Mouse (Mus musculus): ENCODE measurements around the gene Fbxo28. TPM values are rescaled to one million over a fixed set of nuclear protein-coding genes. Genes with fewer than 3 reads are reported as not detected.

Gene Fbxo28
- polyA plus RNA-seq, 1 experiment from 2014 or later, result 14.6 TPM

GRCm38 (mm10) chr1:182289781-182290180 lies 51.6 kb downstream of the Fbxo28 start:
- Histone ChIP-seq H3K79me2 (ENCODE audit: inconsistent target) (no peaks in the 10 kb centered on the region), H3K36me3 (ENCODE audit: inconsistent target) (no peaks in the 10 kb centered on the region), H3K4me3 (ENCODE audit: inconsistent target) (no peak overlapping the region), H3K27ac (no peak overlapping the region)
- 100% methylated on average over 2 of the region's 2 CpGs for WGBS (ENCODE audit: missing documents)

- Histone ChIP-seq H3K27ac (no peak overlapping the region), H3K4me3 (ENCODE audit: inconsistent target) (no peak overlapping the region), H3K36me3 (ENCODE audit: inconsistent target) (no peaks in the 10 kb centered on the region), H3K79me2 (ENCODE audit: inconsistent target) (no peaks in the 10 kb centered on the region)
- WGBS (ENCODE audit: missing documents), result 66% methylated on average over 2 of the region's 2 CpGs
These were observed 52.8 kb downstream of the Fbxo28 start for GRCm38 (mm10) chr1:182288601-182289000.

DNA sequence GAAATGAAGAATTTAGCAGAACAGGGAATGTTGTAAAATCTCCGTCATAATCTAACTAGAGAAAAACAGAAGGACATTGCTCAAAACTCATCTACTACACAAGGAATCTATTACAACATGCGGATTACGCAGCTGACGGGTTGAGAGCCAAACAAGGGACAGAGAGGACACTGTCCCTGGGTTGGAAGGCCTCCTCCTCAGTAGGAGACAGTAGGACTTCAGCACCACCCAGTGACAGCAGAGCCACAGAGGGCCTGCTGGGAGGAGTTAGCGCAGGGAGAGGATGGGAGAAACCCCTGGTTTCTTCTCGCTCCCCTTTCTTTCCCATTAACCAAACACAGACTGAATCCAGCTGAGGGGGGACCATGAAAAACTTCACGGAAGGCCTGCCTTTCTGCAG lies 53.6 kb downstream of the Fbxo28 start:
- H3K27ac ChIP-seq, result no peak overlapping the region
- WGBS (ENCODE audit: missing documents), result 90% methylated on average over 7 of the region's 7 CpGs
- H3K36me3 ChIP-seq (ENCODE audit: inconsistent target), result no peaks in the 10 kb centered on the region
- H3K79me2 ChIP-seq (ENCODE audit: inconsistent target), result no peaks in the 10 kb centered on the region
- no peak overlapping the region for H3K4me3 ChIP-seq (ENCODE audit: inconsistent target)

GRCm38 (mm10) chr1:182284795-182285194 lies 56.6 kb downstream of the Fbxo28 start:
- H3K27ac ChIP-seq, result no peak overlapping the region

DNA sequence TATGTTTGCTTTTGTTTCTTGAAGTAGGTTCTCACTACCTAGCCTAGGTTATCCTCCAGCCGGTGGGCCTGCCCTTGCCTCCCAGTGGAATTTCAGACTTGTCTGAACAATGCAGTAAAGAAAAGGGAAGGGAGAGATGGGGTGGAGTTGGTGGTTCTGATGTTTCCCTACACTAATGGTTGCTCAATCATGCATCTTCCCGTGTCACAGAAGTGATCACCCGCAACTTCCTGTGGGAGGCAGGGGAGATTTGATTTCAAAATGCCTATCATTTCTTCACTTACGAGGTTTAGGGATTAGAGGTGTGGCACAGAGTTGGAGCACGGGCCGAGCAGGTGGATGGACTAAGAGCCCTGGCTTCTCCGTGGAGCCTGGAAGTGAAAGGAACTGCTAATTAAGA lies 58.2 kb downstream of the Fbxo28 start:
- Histone ChIP-seq H3K36me3 (ENCODE audit: inconsistent target) (peaks cover 13% of the 10 kb centered on the region), H3K79me2 (ENCODE audit: inconsistent target) (peaks cover 39% of the 10 kb centered on the region), H3K4me3 (ENCODE audit: inconsistent target) (peak overlapping the region; percentile 9; the same call in 1 of the 2 replicates), H3K27ac (peak overlapping the region; percentile 78)
- WGBS (ENCODE audit: missing documents), result 8% methylated on average over 7 of the region's 7 CpGs

More at GRCm38 (mm10) chr1:182284795-182285194, 56.6 kb downstream of the Fbxo28 start:
- H3K4me3 ChIP-seq (ENCODE audit: inconsistent target), result no peak overlapping the region
- WGBS (ENCODE audit: missing documents), result 95% methylated on average over 2 of the region's 2 CpGs
- H3K79me2 ChIP-seq (ENCODE audit: inconsistent target), result peaks cover 23% of the 10 kb centered on the region
- no peaks in the 10 kb centered on the region for H3K36me3 ChIP-seq (ENCODE audit: inconsistent target)

GRCm38 (mm10) chr1:182282091-182283075 lies 59.0 kb downstream of the Fbxo28 start, which contains the start of gene Degs1:
TSS of gene Degs1 (minus strand) at chr1:182282804.
- peaks cover 22% of the 10 kb centered on the region for H3K36me3 ChIP-seq (ENCODE audit: inconsistent target)
- H3K4me3 ChIP-seq (ENCODE audit: inconsistent target), result peak within 1 kb of the TSS; percentile 81
- under 1% methylated on average over 91 of the region's 94 CpGs for WGBS (ENCODE audit: missing documents)
- H3K79me2 ChIP-seq (ENCODE audit: inconsistent target), result peaks cover 47% of the 10 kb centered on the region
- H3K27ac ChIP-seq, result peak within 1 kb of the TSS; percentile 78

GRCm38 (mm10) chr1:182281251-182281711 lies 60.1 kb downstream of the Fbxo28 start:
- WGBS (ENCODE audit: missing documents), result 5% methylated on average over 9 of the region's 9 CpGs
- Histone ChIP-seq H3K36me3 (ENCODE audit: inconsistent target) (peaks cover 33% of the 10 kb centered on the region), H3K4me3 (ENCODE audit: inconsistent target) (peak overlapping the region; percentile 81), H3K27ac (peak overlapping the region; percentile 78), H3K79me2 (ENCODE audit: inconsistent target) (peaks cover 53% of the 10 kb centered on the region)

DNA sequence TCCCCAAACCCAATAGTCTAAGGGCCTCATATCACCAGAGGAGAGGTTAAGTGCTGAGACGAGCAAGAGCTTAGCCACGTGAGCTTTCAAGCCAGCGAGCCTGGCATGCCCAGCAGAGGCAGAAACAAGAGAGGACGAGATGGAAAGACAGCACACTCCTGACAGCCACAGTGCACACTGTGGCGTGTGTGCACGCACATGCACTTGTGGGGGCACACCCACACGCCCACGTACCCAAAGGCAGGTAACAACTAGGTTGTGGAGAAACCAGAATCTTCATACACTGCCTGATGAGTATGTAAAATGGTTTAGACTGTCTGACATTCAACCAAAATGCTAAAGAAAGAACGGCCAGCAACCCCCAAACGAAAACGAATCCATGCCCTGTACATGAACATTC lies 60.9 kb downstream of the Fbxo28 start:
- H3K4me3 ChIP-seq (ENCODE audit: inconsistent target), result peak overlapping the region; percentile 81; the same call in 1 of the 2 replicates
- H3K79me2 ChIP-seq (ENCODE audit: inconsistent target), result peaks cover 53% of the 10 kb centered on the region
- peaks cover 40% of the 10 kb centered on the region for H3K36me3 ChIP-seq (ENCODE audit: inconsistent target)
- no peak overlapping the region for H3K27ac ChIP-seq
- 87% methylated on average over 11 of the region's 11 CpGs for WGBS (ENCODE audit: missing documents)

DNA sequence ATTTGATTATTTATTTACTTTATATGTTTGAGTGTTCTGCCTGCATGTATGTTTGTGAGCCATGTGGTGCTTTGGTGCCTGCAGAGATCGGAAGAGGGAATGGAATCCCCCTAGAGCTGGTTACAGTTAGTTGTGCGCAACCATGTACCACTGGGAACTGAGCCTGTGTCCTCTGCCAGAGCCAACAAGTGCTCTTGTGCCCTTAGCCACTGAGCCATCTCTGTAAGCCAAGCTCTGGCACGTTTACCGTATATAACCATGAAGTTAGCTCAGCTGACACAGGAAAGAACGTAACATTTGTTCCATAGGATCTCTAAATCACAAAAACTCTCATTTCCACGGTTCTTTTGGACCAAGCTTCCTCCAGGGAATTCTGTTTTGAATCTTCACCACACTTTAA lies 61.4 kb downstream of the Fbxo28 start:
- no peak overlapping the region for H3K4me3 ChIP-seq (ENCODE audit: inconsistent target)

GRCm38 (mm10) chr1:182279436-182279835 lies 62.0 kb downstream of the Fbxo28 start:
- 95% methylated on average over 3 of the region's 4 CpGs for WGBS (ENCODE audit: missing documents)
- Histone ChIP-seq H3K36me3 (ENCODE audit: inconsistent target) (peaks cover 48% of the 10 kb centered on the region), H3K27ac (no peak overlapping the region)

More for the DNA sequence above, 61.4 kb downstream of the Fbxo28 start:
- 95% methylated on average over 6 of the region's 6 CpGs for WGBS (ENCODE audit: missing documents)
- no peak overlapping the region for H3K27ac ChIP-seq
- H3K36me3 ChIP-seq (ENCODE audit: inconsistent target), result peaks cover 45% of the 10 kb centered on the region
- H3K79me2 ChIP-seq (ENCODE audit: inconsistent target), result peaks cover 53% of the 10 kb centered on the region

DNA sequence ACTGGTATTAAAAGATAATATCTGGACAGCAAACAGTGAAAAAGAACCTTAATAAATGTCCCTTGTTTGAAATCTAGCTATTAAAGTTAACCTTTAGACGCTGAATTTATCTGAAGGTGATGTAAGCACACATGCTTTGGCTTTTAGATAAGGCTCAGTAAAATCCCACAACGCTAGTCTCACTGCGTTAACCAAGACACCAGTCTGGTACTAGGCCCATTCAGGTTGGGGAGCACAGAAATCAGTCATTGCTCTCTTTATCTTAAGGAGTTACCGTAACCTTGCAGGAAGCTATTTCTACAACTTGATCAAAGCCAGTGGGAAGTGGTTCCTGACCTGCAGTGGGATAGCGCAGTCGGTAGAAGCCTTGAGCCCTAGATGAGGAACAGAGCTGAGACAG lies 66.3 kb downstream of the Fbxo28 start:
- no peak overlapping the region for H3K27ac ChIP-seq
- H3K36me3 ChIP-seq (ENCODE audit: inconsistent target), result peaks cover 48% of the 10 kb centered on the region
- H3K79me2 ChIP-seq (ENCODE audit: inconsistent target), result peaks cover 33% of the 10 kb centered on the region
- 97% methylated on average over 6 of the region's 6 CpGs for WGBS (ENCODE audit: missing documents)
- no peak overlapping the region for H3K4me3 ChIP-seq (ENCODE audit: inconsistent target)

More at GRCm38 (mm10) chr1:182279436-182279835, 62.0 kb downstream of the Fbxo28 start:
- no peak overlapping the region for H3K4me3 ChIP-seq (ENCODE audit: inconsistent target)
- H3K79me2 ChIP-seq (ENCODE audit: inconsistent target), result peaks cover 53% of the 10 kb centered on the region

DNA sequence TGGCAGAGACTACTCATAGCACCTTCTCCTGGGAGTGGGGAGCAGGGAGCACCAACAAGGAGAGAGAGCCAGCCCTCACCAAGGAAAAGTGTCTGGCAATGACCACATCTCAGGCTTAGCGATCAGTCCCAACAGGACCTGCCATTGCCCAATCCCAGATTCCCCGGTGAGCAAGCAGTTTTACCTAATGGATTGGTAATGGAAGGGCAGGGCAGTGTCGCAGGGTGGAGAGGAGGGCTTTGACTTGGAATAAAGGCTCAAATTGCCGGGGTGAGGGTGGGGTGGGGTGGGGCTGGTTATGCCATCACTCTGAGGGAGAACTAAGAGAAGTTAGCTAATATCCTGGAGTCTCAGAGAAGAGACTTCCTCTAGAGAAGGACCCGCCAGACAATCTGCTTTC lies 69.8 kb downstream of the Fbxo28 start:
- H3K27ac ChIP-seq, result no peak overlapping the region

DNA sequence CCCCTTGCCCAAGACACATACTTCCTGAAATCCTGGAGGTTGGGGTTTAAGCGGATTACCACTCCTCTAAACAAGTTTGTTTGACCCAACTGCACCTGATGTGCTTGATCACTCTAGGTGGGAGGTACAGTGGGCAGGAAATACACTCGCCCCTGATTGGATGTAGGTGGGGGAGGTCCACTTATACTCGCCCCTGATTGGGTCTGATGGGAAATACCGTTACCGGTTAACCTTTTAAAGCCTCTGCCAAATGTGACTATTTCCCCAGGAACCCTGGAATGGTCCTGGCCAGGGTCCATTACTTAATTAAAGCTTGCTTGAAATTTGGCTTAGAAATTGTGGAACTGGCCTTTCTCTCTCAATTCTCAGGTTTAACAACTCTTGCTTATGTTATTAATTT lies 70.3 kb downstream of the Fbxo28 start:
- Histone ChIP-seq H3K79me2 (ENCODE audit: inconsistent target) (no peaks in the 10 kb centered on the region), H3K27ac (no peak overlapping the region), H3K36me3 (ENCODE audit: inconsistent target) (peaks cover 14% of the 10 kb centered on the region), H3K4me3 (ENCODE audit: inconsistent target) (no peak overlapping the region)
- WGBS (ENCODE audit: missing documents), result 90% methylated on average over 5 of the region's 5 CpGs

More for the DNA sequence above, 69.8 kb downstream of the Fbxo28 start:
- Histone ChIP-seq H3K4me3 (ENCODE audit: inconsistent target) (no peak overlapping the region), H3K79me2 (ENCODE audit: inconsistent target) (no peaks in the 10 kb centered on the region), H3K36me3 (ENCODE audit: inconsistent target) (peaks cover 19% of the 10 kb centered on the region)
- 77% methylated on average over 4 of the region's 5 CpGs for WGBS (ENCODE audit: missing documents)

DNA sequence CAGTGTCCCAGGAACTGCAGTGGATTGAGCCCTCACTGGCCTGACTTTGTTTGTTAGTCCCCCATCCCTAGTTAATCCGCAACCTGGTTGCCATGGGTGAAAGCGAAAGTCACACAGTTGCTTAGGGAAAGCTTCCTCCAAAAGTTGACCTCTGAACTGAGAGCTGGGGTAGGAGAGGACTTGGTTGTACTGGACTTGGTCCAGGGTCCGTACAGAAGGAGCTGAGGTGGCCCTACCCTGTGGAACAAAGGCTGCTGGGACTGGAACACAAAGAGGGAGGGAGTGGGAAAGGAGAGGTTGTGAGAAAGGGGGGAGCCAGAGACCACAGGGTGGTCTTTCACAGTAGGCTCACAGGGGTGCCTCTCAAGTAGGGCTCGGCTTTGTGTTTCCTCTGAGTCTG lies 73.1 kb downstream of the Fbxo28 start:
- no peaks in the 10 kb centered on the region for H3K79me2 ChIP-seq (ENCODE audit: inconsistent target)
- 100% methylated on average over 4 of the region's 4 CpGs for WGBS (ENCODE audit: missing documents)
- H3K4me3 ChIP-seq (ENCODE audit: inconsistent target), result no peak overlapping the region
- H3K36me3 ChIP-seq (ENCODE audit: inconsistent target), result no peaks in the 10 kb centered on the region; the same call in 1 of the 2 replicates
- no peak overlapping the region for H3K27ac ChIP-seq

DNA sequence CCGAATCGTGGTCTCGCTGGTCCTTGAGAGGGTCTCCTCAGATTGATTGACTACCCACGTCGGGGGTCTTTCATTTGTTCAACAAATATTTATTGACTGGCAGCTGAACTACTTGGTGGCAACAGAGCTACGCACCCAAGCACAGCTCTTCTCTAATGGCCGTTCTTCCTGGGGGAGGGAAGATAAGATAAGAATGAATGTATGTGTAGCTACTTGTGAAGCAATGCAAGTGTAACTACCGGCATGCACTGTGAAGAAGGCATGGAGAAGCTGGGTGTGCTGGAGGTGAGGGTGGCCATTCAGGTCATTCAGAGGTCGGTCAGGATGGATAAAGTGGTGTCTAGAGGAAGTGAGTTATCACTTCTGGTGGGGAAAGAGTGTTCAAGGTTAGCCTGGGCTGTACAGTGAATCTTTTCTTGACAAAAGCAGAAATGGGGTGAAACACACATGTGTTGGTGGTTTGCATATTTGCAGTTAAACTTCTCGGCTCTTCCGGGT lies 75.4 kb downstream of the Fbxo28 start:
- WGBS (ENCODE audit: missing documents), result 91% methylated on average over 11 of the region's 11 CpGs
- no peaks in the 10 kb centered on the region for H3K36me3 ChIP-seq (ENCODE audit: inconsistent target)
- no peaks in the 10 kb centered on the region for H3K79me2 ChIP-seq (ENCODE audit: inconsistent target)
- no peak overlapping the region for H3K4me3 ChIP-seq (ENCODE audit: inconsistent target)
- no peak overlapping the region for H3K27ac ChIP-seq

Data from macrophage (primary cell).